In genomic region chr9:20504801-20505200, GRCm38 (mm10) we compare ENCODE assay signal across 17 mouse cellular contexts.
"Had no signal": no experiment of that assay in that cellular context is flagged by ENCODE, and none has a peak within 500 bp of the region (broad histone marks: within the 10 kb centered on the region; RNA-seq: fewer than 3 reads in every experiment).

No protein-coding gene starts in this region.

- ATAC-seq: intestine, embryonic 15.5 days; liver, postnatal 0 days; lung, postnatal 0 days; midbrain, embryonic 15.5 days had no signal

- H3K4me3 ChIP-seq: intestine, embryonic 15.5 days; limb, embryonic 10.5 days; limb, embryonic 13.5 days; midbrain, embryonic 12.5 days; midbrain, embryonic 15.5 days; neural tube, embryonic 12.5 days; neural tube, embryonic 15.5 days had no signal

- H3K4me1 ChIP-seq: intestine, embryonic 15.5 days; limb, embryonic 10.5 days; limb, embryonic 13.5 days; midbrain, embryonic 12.5 days; neural tube, embryonic 12.5 days had no signal

- H3K9me3 ChIP-seq: intestine, embryonic 15.5 days; limb, embryonic 10.5 days; limb, embryonic 13.5 days; midbrain, embryonic 12.5 days; midbrain, embryonic 15.5 days; neural tube, embryonic 12.5 days; neural tube, embryonic 15.5 days had no signal

- DNase-seq: liver; liver, postnatal 0 days; lung, embryonic 14.5 days; thymus, adult 2 months; thymus, postnatal 14 days; thymus, postnatal 4 days had no signal

- H3K27me3 ChIP-seq: intestine, embryonic 15.5 days; limb, embryonic 13.5 days; midbrain, embryonic 12.5 days; midbrain, embryonic 15.5 days; neural tube, embryonic 12.5 days; neural tube, embryonic 15.5 days had no signal

- H3K4me2 ChIP-seq: intestine, embryonic 15.5 days; limb, embryonic 13.5 days; lung, embryonic 14.5 days; midbrain, embryonic 12.5 days; midbrain, embryonic 15.5 days; neural tube, embryonic 12.5 days; neural tube, embryonic 15.5 days had no signal

- H3K27ac ChIP-seq: intestine, embryonic 15.5 days; limb, embryonic 10.5 days; limb, embryonic 13.5 days; liver, embryonic 14.5 days; macrophage; midbrain, embryonic 12.5 days; midbrain, embryonic 15.5 days; neural tube, embryonic 12.5 days; neural tube, embryonic 15.5 days; stomach, postnatal 0 days had no signal

- H3K9ac ChIP-seq: intestine, embryonic 15.5 days; limb, embryonic 13.5 days; liver, embryonic 14.5 days; liver, postnatal 0 days; lung, embryonic 14.5 days; midbrain, embryonic 12.5 days; midbrain, embryonic 15.5 days; neural tube, embryonic 12.5 days; neural tube, embryonic 15.5 days had no signal
